Mouse (Mus musculus) liver, adult 2 months (tissue): ENCODE results near the gene Nradd. TPM values are rescaled to one million over a fixed set of nuclear protein-coding genes. Genes with fewer than 3 reads are reported as not detected.
A peak's percentile ranks its signal among the peaks of the same experiment; 100 is the strongest.

Experiments
- DNase-seq: peaks from one replicate; pipeline ENCODE4 v3.0.0-alpha.2; 2011; ENCODE audit warnings: low read depth, low spot score; ENCODE audit errors: extremely low read depth
- H3K27ac ChIP-seq: fragments of 200-500 bp; replicated peaks from 2 replicates; pipeline ENCODE4 v1.5.1; 2012; ENCODE audit warnings: low read depth, mild to moderate bottlenecking, control low read depth, inconsistent platforms, low read length; ENCODE audit not compliant: insufficient read depth
- H3K27me3 ChIP-seq: fragments of 200-500 bp; 2 replicates; pipeline ENCODE4 v1.6.1; 2012; ENCODE audit warnings: mild to moderate bottlenecking, moderate library complexity, low read length, inconsistent platforms; ENCODE audit not compliant: control insufficient read depth, insufficient read depth
- H3K36me3 ChIP-seq: fragments of 200-500 bp; 2 replicates; pipeline ENCODE4 v1.6.1; 2012; ENCODE audit warnings: low read length, inconsistent platforms; ENCODE audit not compliant: control insufficient read depth, insufficient read depth
- H3K4me1 ChIP-seq: fragments of 200-500 bp; 2 replicates; pipeline ENCODE4 v1.6.1; 2011; ENCODE audit warnings: low read length; ENCODE audit not compliant: control insufficient read depth, insufficient read depth
- H3K4me3 ChIP-seq: fragments of 200-500 bp; 2 replicates; pipeline ENCODE4 v1.5.1; 2011; ENCODE audit warnings: low read depth, mild to moderate bottlenecking, control low read depth, low read length, moderate library complexity; ENCODE audit not compliant: insufficient read depth
- H3K79me2 ChIP-seq: fragments of 200-500 bp; 2 replicates; pipeline ENCODE4 v1.6.1; 2012; ENCODE audit warnings: inconsistent platforms, mild to moderate bottlenecking, low read length, moderate library complexity; ENCODE audit not compliant: control insufficient read depth, insufficient read depth
- H3K9ac ChIP-seq: fragments of 200-500 bp; 2 replicates; pipeline ENCODE4 v1.6.1; 2012; ENCODE audit warnings: low read depth, mild to moderate bottlenecking, control low read depth, inconsistent platforms, low read length
- CTCF ChIP-seq: fragments of 200-500 bp; IDR thresholded peaks from 2 replicates; pipeline ENCODE4 v1.5.1; 2011; ENCODE audit warnings: low read depth, low read length, control low read depth
- POLR2A ChIP-seq: fragments of 200-500 bp; IDR thresholded peaks from 2 replicates; pipeline ENCODE4 v1.6.1; 2011; ENCODE audit warnings: low read length, control low read depth; ENCODE audit not compliant: insufficient read depth; ENCODE audit errors: extremely low read depth
- WGBS: fragments of 180-500 bp; shearing (Covaris S2); methylation state at CpG from one replicate; pipeline ENCODE4 v1.1.7; 2018; 5-methylcytosine and 5-hydroxymethylcytosine counted together
- polyA plus RNA-seq: library from polyadenylated mRNA; depleted of rRNA; stranded (reverse); fragments of >200 nt; gene quantifications from 2 replicates; pipeline ENCODE4 v1.2.3, GENCODE M21; 2012
- total RNA-seq: library from RNA; depleted of rRNA; stranded (reverse); fragments of >200 nt; gene quantifications from 2 replicates; pipeline ENCODE4 v1.2.3, GENCODE M21; 2014

Gene Nradd
- total and polyA plus RNA-seq, 2 experiments, result 0.65 to 1.4 TPM

- H3K79me2 ChIP-seq, result no peaks in the 10 kb centered on the region
- H3K4me3 ChIP-seq, result no peak overlapping the region
- DNase-seq, result no peak
- H3K4me1 ChIP-seq, result peaks cover 4% of the 10 kb centered on the region; the same call in 1 of the 2 replicates
- H3K36me3 ChIP-seq, result peaks cover 10% of the 10 kb centered on the region
- H3K27me3 ChIP-seq, result no peaks in the 10 kb centered on the region
- H3K9ac ChIP-seq, result no peak overlapping the region
- TF ChIP-seq POLR2A (no peak), CTCF (no peak)
- H3K27ac ChIP-seq, result 0 out of 2 replicates have a peak overlapping the region, but pooled peaks have one; percentile 4
- WGBS, result 84% methylated on average over 8 of the region's 8 CpGs
Measured at GRCm38 (mm10) chr9:110623416-110624195, 646 bp downstream of the Nradd start.

- H3K4me3 ChIP-seq, result no peak overlapping the region
- H3K9ac ChIP-seq, result no peak overlapping the region
- H3K4me1 ChIP-seq, result peaks cover 4% of the 10 kb centered on the region; the same call in 1 of the 2 replicates
- H3K36me3 ChIP-seq, result peaks cover 17% of the 10 kb centered on the region
- DNase-seq, result peak; percentile 49
- WGBS, result 60% methylated on average over 12 of the region's 12 CpGs
- no peaks in the 10 kb centered on the region for H3K79me2 ChIP-seq
- no peak overlapping the region for H3K27ac ChIP-seq
- no peaks in the 10 kb centered on the region for H3K27me3 ChIP-seq
- TF ChIP-seq CTCF (no peak), POLR2A (no peak)
Measured at GRCm38 (mm10) chr9:110622621-110623219, 1.5 kb downstream of the Nradd start.

GRCm38 (mm10) chr9:110620685-110621084 is 3.6 kb downstream of the Nradd start:
- no peak for DNase-seq
- no peaks in the 10 kb centered on the region for H3K27me3 ChIP-seq
- no peak overlapping the region for H3K27ac ChIP-seq
- H3K4me1 ChIP-seq, result peaks cover 4% of the 10 kb centered on the region; the same call in 1 of the 2 replicates
- no peak overlapping the region for H3K9ac ChIP-seq
- 94% methylated on average over 7 of the region's 7 CpGs for WGBS
- H3K4me3 ChIP-seq, result no peak overlapping the region
- H3K79me2 ChIP-seq, result no peaks in the 10 kb centered on the region
- peaks cover 22% of the 10 kb centered on the region for H3K36me3 ChIP-seq
- TF ChIP-seq POLR2A (no peak), CTCF (no peak)

GRCm38 (mm10) chr9:110620180-110620579 is 4.1 kb downstream of the Nradd start:
- peaks cover 25% of the 10 kb centered on the region for H3K36me3 ChIP-seq
- peaks cover 3% of the 10 kb centered on the region; the same call in 1 of the 2 replicates for H3K4me1 ChIP-seq
- TF ChIP-seq CTCF, result peak; percentile 43; the same call in 1 of the 2 replicates
- no peak for TF ChIP-seq POLR2A
- no peak overlapping the region for H3K9ac ChIP-seq
- no peak for DNase-seq
- no peak overlapping the region for H3K4me3 ChIP-seq
- no peaks in the 10 kb centered on the region for H3K27me3 ChIP-seq
- H3K27ac ChIP-seq, result no peak overlapping the region
- 83% methylated on average over 7 of the region's 7 CpGs for WGBS
- H3K79me2 ChIP-seq, result no peaks in the 10 kb centered on the region

- no peaks in the 10 kb centered on the region for H3K27me3 ChIP-seq
- no peak overlapping the region for H3K4me3 ChIP-seq
- no peak overlapping the region for H3K9ac ChIP-seq
- TF ChIP-seq CTCF (no peak), POLR2A (no peak)
- no peak overlapping the region for H3K27ac ChIP-seq
- H3K4me1 ChIP-seq, result no peaks in the 10 kb centered on the region
- no peak for DNase-seq
- peaks cover 49% of the 10 kb centered on the region for H3K36me3 ChIP-seq
- WGBS, result 83% methylated on average over 3 of the region's 3 CpGs
- no peaks in the 10 kb centered on the region for H3K79me2 ChIP-seq
Measured at GRCm38 (mm10) chr9:110617081-110617480, 7.2 kb downstream of the Nradd start.
